Mouse (Mus musculus) layer of hippocampus, postnatal 14 days (tissue): ENCODE results near the gene Phb. TPM values are rescaled to one million over a fixed set of nuclear protein-coding genes. Genes with fewer than 3 reads are reported as not detected.

Experiments used
- DNase-seq, 2 experiments: peaks; one replicate each; pipeline ENCODE4 v3.0.0; 2021 to 2022; ENCODE audit warnings: low spot score in 2 of 2, mixed read lengths in 1 of 2
- total RNA-seq, 2 experiments: library from RNA; stranded (reverse); gene quantifications; 2 replicates each; pipeline ENCODE4 v1.2.3; 2021

Phb gene
- total RNA-seq, 2 experiments from 2014 or later: 88.1 to 119 TPM

DNA sequence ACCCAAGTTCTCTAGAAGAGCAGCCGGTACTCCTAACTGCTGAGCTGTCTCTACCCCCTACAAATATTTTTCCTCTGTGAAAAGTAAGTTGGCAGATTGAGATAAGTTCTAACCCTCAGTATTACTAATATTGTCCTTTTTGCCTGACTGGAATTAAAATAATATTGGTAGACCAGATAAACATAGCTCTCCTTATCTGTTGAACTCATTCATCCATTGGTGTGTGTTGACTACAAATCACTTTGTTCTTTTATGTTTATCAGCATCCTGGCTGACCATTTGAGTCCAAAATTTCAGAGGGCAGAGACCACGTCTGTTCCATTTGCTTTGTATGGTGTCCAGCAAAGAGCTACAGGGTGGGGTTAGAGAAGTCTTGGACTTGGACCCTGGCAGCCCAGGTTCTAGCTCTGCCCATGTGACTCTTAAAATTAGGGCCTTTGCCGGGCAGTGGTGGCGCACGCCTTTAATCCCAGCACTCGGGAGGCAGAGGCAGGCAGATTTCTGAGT, 42.8 kb downstream of the Phb start:
- DNase-seq: no peak

DNA sequence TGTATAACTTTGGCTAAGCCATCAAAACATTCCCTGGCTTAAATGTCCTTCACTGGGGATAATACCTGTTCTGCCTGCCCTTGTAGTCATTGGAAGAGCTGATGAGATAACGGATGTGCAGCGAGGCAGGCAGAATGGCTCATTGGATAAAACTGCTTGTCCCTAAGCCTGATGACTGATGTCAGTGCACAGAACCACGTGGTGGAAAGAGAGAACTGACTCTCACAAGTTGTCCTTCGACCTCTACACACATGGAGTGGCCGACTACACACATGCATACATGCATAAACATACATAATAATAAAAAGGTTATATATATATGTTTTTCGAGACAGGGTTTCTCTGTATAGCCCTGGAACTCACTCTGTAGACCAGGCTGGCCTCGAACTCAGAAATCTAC, 43.7 kb downstream of the Phb start:
- no peak for DNase-seq

DNA sequence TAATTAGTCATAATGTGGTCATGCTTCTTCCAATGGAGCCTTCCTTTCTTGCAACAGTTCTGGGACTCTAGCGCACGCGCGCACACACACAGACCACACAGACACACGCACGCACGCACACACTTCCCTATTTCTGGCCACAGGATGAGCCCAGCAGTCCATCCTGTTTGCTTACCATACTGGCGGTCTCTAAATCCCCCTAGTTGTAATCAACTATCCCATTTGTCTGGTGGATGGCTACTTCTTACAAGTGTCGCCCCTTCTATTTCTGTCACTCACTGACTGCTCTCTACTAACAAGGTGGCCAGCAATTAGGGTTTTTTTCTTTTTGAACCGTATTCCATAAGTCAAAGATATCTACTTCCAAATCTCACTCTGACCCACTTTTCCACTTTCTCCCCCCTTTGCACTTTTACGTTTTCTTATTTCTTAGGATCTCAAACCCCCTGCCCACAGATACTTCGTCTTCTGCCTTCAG, 45.4 kb downstream of the Phb start:
- peak in 1 of 2 experiments; percentile 33 for DNase-seq

DNA sequence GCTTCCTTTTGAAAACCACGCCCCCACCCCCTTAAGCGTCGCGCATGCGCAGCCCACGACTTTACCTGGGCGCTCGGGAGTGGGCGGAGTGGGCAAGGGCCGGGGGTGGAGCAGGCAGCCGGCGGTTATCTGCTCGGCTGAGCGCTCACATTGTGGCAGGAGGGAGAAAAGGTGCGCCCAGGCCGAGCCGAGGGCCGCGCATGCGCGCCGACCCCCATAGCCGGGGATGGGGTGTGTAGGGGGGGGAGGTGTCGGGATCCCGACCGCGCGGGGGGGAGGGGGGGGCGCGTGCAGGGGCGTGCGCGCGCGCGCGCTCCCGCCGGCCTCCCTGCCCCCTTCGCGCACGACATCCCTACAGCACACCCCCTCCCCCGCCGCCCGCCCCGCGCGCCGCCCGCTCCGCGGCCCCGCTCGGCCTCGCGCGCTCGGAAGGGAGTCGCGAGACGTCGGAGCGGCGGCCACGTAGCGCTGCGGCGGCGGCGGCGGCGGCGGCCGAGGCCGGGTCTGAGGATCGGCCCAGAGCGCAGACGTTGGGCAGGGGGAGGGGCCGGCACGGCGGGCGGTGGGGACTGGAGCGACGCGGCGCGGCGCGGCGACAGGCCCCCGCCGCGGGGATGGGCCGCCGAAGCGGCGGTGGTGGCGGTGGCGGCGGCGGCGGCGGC, 45.9 kb downstream of the Phb start, which contains the start of gene Zfp652:
Gene Zfp652, plus strand, starts transcription at position 111 of the 662 bp plus-strand sequence.
- peak; percentile 73 to 80 for DNase-seq

DNA sequence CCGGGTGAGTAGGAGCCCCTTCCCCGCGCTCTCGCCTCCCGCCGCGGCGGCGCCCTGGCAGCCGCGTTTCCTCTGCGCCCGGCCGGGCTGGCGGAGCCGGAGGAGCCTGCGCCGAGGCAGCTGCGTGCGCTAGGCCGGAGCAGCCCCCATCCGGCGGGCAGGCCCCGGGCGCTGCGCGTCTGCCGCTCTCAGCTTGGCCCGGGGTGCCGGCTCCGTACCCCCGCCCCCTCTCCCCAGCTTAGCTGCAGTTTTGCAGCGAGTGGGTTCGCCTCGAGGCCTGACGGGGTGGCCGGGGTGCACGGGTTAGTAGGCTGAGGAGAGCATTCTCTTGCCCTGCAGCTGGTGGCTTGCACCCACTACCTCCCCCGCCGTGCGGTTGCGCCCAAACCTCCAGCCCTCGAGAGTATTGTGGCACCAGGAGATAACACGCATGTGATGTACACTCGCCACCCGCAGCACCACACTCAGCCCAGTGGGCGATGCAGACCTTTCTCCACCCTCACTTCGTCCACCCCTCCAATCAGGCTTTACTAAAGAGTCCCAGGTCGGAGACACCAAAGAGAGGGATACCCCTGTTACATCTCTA, 46.6 kb downstream of the Phb start:
- DNase-seq: peak; percentile 33 to 55

DNA sequence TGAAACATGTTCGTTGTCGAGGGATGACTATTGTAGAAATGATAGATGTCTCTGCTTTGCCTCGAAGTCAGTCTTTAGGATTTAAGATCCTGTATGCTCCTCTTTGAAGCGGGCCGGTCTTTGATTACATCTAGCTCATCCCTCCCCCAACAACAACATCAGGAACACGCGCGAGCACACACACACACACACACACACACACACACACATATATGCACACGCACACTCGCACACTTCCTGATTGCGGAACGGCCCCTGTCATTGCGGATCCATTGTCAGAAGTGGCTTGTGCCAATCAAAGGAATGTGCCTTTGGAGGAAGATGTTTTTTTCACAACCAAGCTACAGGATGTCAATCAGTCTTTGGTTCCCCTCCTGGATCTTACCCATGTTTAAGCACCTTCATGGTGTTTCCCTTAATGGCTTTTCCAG, 47.1 kb downstream of the Phb start:
- DNase-seq: no peak

DNA sequence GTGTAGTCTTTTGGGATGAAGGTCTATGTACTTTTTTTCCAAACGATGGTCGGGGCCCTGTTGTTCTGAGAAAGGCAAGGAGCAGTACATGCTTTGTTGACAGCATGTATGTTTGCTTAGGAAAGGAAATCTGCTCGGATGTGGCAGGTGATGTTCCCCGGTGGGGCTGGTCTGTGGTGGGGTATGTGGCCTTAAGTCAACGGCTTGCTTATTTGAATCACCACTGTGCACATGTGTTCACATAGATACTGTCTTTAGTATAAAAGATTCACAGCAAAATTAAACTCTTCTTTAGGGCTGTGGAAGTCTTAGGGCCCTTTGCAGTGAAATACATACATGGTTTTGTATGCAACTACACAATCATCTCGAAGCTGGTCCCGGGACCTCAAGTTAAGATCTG, 47.7 kb downstream of the Phb start:
- no peak for DNase-seq

DNA sequence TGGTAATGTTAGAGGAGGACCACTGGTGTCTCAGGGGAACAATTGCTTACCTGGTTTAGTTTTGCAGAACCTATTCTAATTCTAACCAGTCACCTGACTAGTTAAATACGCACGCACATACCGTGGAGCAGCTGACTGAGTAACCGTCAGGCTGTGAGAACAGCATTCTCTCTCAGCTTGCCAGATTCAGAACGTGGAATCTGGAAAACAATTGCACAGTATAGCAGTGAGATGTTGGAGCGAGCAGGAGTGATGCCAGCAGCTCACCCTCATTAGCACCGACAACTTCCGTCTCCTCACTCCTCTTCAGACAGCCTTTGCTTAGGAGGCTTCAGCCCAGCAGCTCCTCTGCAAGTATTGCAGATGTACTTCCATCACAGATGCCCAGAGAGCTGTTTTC, 49.4 kb downstream of the Phb start:
- no peak for DNase-seq

DNA sequence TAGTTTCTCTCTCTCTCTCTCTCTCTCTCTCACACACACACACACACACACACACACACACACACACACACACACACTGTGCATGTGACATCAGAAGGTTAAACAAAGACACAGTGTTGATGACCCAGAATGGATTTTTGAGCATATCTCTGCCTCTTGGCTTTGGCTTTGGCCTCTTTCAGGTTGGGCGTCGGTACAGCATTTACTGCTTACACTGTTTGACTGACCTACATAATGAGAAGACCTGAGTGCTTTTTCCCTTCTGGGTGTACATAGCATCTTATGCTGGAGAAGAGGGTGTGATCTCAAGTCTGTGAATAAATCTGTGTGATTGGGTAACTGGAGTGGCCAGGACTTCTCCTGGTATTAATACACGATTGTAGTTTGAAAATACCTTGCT, 52.6 kb downstream of the Phb start:
- no peak for DNase-seq

DNA sequence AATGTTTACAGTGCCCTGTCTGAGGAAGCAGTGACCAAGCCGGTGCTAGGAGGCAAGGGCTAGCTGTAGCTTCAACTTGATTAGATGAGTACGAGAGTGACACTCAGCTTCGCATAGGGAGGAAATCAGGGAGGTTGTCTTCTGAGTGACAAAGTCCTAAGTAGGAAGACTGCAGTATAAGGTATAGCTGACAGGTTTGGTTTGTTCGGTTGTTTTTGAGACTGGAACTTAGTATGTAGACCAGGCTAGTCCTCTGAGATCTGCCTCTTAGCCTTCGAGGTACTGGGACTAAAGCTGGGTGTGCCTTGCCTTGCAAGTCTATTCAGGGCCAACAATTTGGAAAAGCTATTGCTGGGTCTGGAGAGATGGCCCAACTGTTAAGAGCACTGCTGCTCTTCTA, 56.5 kb downstream of the Phb start, which contains the start of gene B130006D01Rik:
Gene B130006D01Rik, plus strand, starts transcription at position 301 of the 400 bp plus-strand sequence.
- no peak for DNase-seq

DNA sequence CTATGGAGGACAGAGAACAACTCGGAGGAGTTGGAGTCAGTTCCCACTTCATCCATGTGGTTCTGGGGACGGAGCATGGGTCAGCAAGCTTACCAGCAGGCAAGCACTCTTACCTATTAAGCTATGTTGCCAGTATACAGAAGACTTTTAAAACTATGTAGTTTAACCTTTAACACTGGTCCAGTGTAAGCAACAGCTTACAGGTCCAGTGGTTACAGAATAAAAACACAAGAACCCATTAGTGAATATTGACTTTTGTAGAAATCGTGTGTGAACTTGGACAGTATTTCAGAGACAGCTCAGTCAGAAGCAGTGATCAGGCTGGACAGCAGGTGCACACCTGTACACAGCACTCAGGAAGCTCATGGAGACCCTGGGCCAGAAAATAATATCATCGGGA, 57.7 kb downstream of the Phb start:
- no peak for DNase-seq

DNA sequence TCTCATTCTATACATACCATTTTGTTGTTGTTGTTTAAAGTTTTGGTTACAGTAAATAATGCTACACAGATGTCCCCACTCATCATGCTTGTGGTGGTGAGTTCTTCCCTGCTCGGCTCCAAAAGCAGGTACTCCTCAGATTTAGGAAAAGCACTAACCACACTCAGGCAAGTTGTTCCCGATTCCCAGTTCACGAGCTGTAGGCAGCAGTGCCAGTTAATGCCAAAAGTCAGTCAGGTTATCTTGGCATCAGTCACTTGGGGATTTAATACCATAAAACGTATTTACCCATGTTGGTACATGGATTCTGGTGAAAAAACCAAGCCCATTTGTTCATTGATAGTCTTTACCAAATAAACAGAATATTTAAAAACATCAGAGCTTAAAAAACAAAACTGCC, 59.4 kb downstream of the Phb start:
- DNase-seq: no peak

DNA sequence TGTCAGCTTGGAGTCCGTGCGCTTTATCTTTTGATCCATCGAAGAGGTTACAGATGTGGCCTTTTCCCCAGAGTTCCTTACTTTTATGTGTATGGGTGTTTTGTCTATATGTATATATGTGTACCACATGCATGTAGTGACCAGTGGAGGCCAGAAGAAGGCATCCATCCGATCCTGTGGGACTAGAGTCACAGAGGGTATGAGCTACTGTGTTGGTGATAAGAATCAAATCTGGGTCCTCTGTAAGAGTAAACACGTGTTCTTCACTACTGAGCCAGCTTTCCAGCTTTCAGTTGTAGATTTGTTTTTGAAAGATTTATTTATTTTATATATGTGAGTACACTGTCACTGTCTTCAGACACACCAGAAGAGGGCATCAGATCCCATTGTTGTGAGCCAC, 61.2 kb downstream of the Phb start:
- DNase-seq: no peak

DNA sequence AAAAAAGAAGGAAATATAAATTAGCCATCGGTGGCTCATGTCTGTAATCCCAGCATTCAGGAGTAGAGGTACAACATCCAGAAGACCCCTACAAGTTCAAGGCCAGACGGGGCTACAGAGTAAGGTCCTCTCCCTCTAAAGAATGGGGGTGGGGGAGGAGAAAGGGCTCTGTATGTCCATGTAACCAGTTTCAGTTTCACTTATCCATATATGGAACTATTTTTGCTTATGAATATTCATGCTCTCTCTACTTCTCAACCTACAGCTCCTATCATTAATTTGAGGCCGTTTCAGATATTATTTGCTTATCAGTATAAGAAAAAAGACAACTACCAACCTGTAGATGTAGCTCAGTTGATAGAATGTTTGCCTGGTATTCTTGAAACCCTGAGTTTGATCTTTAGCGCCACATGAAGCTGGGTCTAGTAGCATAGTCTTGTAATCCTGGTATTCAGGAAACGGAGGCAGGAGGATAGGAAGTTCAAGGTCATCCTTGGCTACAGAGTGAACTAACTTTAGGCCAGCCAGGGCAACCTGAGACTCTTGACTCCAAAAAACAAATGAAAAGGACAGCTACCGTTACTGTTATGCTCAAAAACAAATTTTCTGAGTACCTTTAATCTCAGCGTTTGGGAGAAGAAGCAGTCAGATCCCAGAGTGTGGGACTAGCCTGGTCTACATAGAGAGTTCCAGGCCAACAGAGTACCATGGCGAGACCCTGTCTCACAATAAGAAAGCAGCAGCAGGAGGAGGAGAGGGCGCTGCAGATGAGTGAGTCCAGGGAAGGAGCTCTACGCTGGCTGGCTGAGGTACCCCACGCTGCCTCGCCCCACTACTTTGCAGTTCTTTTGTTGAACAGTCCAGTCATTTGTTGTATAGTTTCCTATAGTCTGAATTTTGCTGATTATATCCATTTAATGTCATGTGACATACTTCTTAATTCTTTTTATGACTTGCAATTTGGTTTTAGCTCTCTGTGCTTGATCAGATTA, 62.5 kb downstream of the Phb start:
- DNase-seq: no peak

Other genes starting within 250 kb of the Phb start
- 10 to 100 TPM in 1 of 2 experiments, 1 to 10 TPM in 1; 3.4 to 12.0 TPM for gene Nxph3, start 152.4 kb upstream of the Phb start, total RNA-seq
- 1 to 10 TPM; 2.1 to 2.5 TPM for gene Ngfr, start 79.2 kb upstream of the Phb start, total RNA-seq
- gene Zfp652, start 45.7 kb downstream of the Phb start, total RNA-seq: 10 to 100 TPM; 48.7 to 49.6 TPM
- 1 to 10 TPM; 1.4 to 2.0 TPM for gene B130006D01Rik, start 56.6 kb downstream of the Phb start, total RNA-seq
- 10 to 100 TPM; 43.7 to 46.5 TPM for gene Phospho1, start 157.5 kb downstream of the Phb start, total RNA-seq
- gene Gngt2, start 170.3 kb downstream of the Phb start, total RNA-seq: 1 to 10 TPM; 1.8 to 2.6 TPM
- gene Abi3, start 175.5 kb downstream of the Phb start, total RNA-seq: 1 to 10 TPM; 6.0 to 6.7 TPM
- gene B4galnt2, start 247.9 kb downstream of the Phb start, total RNA-seq: not detected